Mouse (Mus musculus): ENCODE data around the gene Gm20696. TPM values are rescaled to one million over a fixed set of nuclear protein-coding genes. Genes with fewer than 3 reads are reported as not detected.

Gm20696 gene
- polyA plus RNA-seq, 1 experiment from 2014 or later, result 6.5 TPM

DNA sequence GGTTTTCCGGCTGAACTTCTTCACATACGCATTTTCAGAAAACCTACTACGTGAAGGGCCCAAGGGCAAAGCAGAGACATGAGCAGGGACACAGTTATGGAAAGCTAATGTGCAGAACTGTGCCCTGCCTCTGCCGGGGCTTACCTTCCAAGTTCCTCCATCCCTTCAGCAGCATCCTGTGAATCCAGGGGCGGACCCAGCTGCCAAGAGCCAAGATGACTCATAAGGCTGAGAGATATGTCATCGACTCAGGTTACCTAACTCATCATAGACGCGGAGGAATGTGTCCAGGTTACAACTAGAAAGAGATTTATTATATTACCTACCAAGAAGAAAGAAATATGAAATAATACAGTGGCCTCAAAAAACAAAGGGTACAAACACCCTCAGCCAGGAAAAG, 200.2 kb downstream of the Gm20696 start:
- H3K4me3 ChIP-seq, result no peak overlapping the region
- H3K9ac ChIP-seq, result no peak overlapping the region
- H3K4me1 ChIP-seq, result peaks cover 36% of the 10 kb centered on the region
- H3K27ac ChIP-seq, result no peak overlapping the region
- no peak overlapping the region for H3K4me2 ChIP-seq (replicated peaks)
- H3K27me3 ChIP-seq, result no peaks in the 10 kb centered on the region
- 70% methylated on average over 8 of the region's 8 CpGs for WGBS
- no peaks in the 10 kb centered on the region for H3K9me3 ChIP-seq
- ATAC-seq (ENCODE audit: low FRiP score, low read depth), result no peak
- H3K36me3 ChIP-seq, result peaks cover 5% of the 10 kb centered on the region; the same call in 1 of the 2 replicates

DNA sequence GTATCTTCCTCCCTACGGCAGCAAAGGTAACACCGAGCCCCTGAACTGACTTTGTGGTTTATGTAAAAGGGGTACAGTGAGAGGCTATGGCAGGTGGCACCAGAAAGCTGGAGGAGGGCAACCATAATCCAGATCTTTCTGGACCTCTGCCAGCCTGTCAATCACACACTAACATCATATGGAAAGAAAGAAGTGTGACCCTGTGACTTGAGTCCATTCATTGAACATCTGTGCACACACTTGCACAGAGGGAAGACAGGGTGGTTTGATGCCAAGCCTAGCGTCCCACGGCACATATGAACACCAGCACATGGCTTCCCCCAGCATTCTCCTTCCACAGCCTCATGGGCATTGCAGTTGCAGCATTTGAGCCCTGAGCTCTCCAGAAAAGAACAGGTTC, 202.1 kb downstream of the Gm20696 start:
- no peak overlapping the region for H3K27ac ChIP-seq
- no peak for ATAC-seq (ENCODE audit: low FRiP score, low read depth)
- WGBS, result 80% methylated on average over 4 of the region's 4 CpGs
- no peak overlapping the region for H3K4me2 ChIP-seq (replicated peaks)
- no peaks in the 10 kb centered on the region for H3K9me3 ChIP-seq
- H3K36me3 ChIP-seq, result peaks cover 12% of the 10 kb centered on the region
- H3K4me1 ChIP-seq, result peaks cover 20% of the 10 kb centered on the region
- H3K27me3 ChIP-seq, result no peaks in the 10 kb centered on the region
- H3K9ac ChIP-seq, result no peak overlapping the region
- no peak overlapping the region for H3K4me3 ChIP-seq

GRCm38 (mm10) chr6:99463906-99464305, 202.7 kb downstream of the Gm20696 start:
- no peak overlapping the region for H3K9ac ChIP-seq
- no peak overlapping the region for H3K4me2 ChIP-seq (replicated peaks)
- H3K4me1 ChIP-seq, result peaks cover 14% of the 10 kb centered on the region; the same call in 1 of the 2 replicates
- WGBS, result 89% methylated on average over 7 of the region's 7 CpGs
- no peaks in the 10 kb centered on the region for H3K27me3 ChIP-seq
- no peaks in the 10 kb centered on the region for H3K9me3 ChIP-seq
- peaks cover 12% of the 10 kb centered on the region for H3K36me3 ChIP-seq
- H3K4me3 ChIP-seq, result no peak overlapping the region
- no peak for ATAC-seq (ENCODE audit: low FRiP score, low read depth)
- H3K27ac ChIP-seq, result no peak overlapping the region

- Histone ChIP-seq H3K4me1 (peaks cover 14% of the 10 kb centered on the region; the same call in 1 of the 2 replicates), H3K9ac (no peak overlapping the region), H3K27me3 (no peaks in the 10 kb centered on the region), H3K36me3 (peaks cover 14% of the 10 kb centered on the region), H3K4me2 (replicated peaks) (no peak overlapping the region), H3K9me3 (no peaks in the 10 kb centered on the region), H3K4me3 (no peak overlapping the region), H3K27ac (no peak overlapping the region)
- no peak for ATAC-seq (ENCODE audit: low FRiP score, low read depth)
- WGBS, result 87% methylated on average over 4 of the region's 4 CpGs
These were observed 207.8 kb downstream of the Gm20696 start for GRCm38 (mm10) chr6:99458775-99459174.

DNA sequence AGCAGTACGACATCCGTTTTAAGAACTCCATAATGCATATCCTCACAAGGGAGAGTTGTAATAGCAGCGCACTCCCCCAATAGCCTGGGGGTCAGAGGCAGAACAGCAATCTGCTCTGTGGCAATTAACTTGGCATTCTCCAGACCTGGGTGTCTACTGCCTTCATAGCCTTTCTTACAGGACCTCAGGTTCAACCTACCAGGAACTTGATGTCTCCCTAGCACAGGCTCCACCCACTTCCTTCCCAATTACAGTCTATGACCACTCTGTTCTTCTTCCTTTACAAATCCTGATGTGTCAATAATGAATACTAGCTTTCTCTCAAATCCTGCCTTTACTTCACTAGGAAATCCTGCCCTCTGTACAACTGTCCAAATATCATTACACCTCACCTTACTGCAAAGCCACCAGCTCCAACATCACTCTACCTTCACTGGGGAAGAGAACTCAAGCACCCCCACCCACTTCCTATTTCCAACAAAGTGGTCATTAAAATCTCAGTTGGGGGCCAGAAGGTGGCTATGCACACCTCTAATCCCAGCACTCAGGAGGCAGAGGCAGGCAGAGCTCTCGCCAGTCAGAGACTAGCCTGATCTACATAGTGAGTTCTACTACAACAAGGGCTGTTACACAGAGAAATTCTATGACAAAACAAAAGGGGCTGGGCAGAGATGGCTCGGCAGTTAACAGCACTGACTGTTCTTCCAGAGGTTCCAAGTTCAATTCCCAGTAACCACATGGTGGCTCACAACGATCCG, 212.7 kb downstream of the Gm20696 start:
- no peak for ATAC-seq (ENCODE audit: low FRiP score, low read depth)
- H3K27ac ChIP-seq, result no peak overlapping the region
- peaks cover 29% of the 10 kb centered on the region for H3K4me1 ChIP-seq
- no peak overlapping the region for H3K9ac ChIP-seq
- H3K4me3 ChIP-seq, result no peak overlapping the region
- H3K9me3 ChIP-seq, result no peaks in the 10 kb centered on the region
- peaks cover 13% of the 10 kb centered on the region; the same call in 1 of the 2 replicates for H3K36me3 ChIP-seq
- no peaks in the 10 kb centered on the region for H3K27me3 ChIP-seq
- H3K4me2 ChIP-seq (replicated peaks), result no peak overlapping the region
- WGBS, result 80% methylated on average over 7 of the region's 7 CpGs

GRCm38 (mm10) chr6:99452638-99453185, 213.9 kb downstream of the Gm20696 start:
- ATAC-seq (ENCODE audit: low FRiP score, low read depth), result no peak
- WGBS, result 76% methylated on average over 2 of the region's 2 CpGs
- Histone ChIP-seq H3K4me3 (no peak overlapping the region), H3K4me2 (replicated peaks) (no peak overlapping the region), H3K27me3 (no peaks in the 10 kb centered on the region), H3K27ac (no peak overlapping the region), H3K9ac (no peak overlapping the region), H3K36me3 (peaks cover 21% of the 10 kb centered on the region; the same call in 1 of the 2 replicates), H3K9me3 (no peaks in the 10 kb centered on the region), H3K4me1 (peaks cover 34% of the 10 kb centered on the region)

- ATAC-seq (ENCODE audit: low FRiP score, low read depth), result no peak
- 37% methylated on average over 11 of the region's 11 CpGs for WGBS
- H3K27ac ChIP-seq, result no peak overlapping the region
- H3K9me3 ChIP-seq, result no peaks in the 10 kb centered on the region
- H3K36me3 ChIP-seq, result peaks cover 24% of the 10 kb centered on the region; the same call in 1 of the 2 replicates
- no peak overlapping the region for H3K9ac ChIP-seq
- H3K4me3 ChIP-seq, result no peak overlapping the region
- H3K4me2 ChIP-seq (replicated peaks), result no peak overlapping the region
- H3K27me3 ChIP-seq, result no peaks in the 10 kb centered on the region
- H3K4me1 ChIP-seq, result peaks cover 34% of the 10 kb centered on the region
These were observed 215.1 kb downstream of the Gm20696 start for GRCm38 (mm10) chr6:99451479-99451878.

GRCm38 (mm10) chr6:99447447-99447846, 219.2 kb downstream of the Gm20696 start:
- no peak overlapping the region for H3K4me2 ChIP-seq (replicated peaks)
- no peak for ATAC-seq (ENCODE audit: low FRiP score, low read depth)

GRCm38 (mm10) chr6:99446801-99447415, 219.7 kb downstream of the Gm20696 start:
- H3K4me3 ChIP-seq, result no peak overlapping the region

More at GRCm38 (mm10) chr6:99447447-99447846, 219.2 kb downstream of the Gm20696 start:
- no peaks in the 10 kb centered on the region for H3K9me3 ChIP-seq
- H3K9ac ChIP-seq, result no peak overlapping the region
- peaks cover 31% of the 10 kb centered on the region for H3K4me1 ChIP-seq
- no peak overlapping the region for H3K4me3 ChIP-seq
- peaks cover 11% of the 10 kb centered on the region; the same call in 1 of the 2 replicates for H3K36me3 ChIP-seq
- no peaks in the 10 kb centered on the region for H3K27me3 ChIP-seq
- 66% methylated on average over 4 of the region's 4 CpGs for WGBS
- H3K27ac ChIP-seq, result no peak overlapping the region

DNA sequence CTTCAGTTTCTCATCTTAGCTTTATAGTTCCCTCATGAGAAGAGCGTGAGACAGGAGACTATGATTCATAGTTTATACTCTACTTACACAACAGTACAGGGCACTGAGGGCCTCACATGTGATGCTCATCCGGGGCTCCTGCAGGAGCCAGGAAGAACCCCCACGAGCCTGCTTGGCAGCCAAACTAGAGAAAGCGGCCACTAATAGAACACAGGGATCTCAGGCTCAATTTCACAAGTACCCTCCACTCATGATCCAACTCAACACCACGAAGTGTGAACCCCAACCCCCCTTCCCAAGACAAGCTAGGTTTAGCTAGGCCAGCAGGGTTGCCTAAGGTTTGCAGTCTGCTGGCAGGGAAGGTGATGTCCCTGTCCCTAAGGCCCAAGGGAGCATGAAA, 223.1 kb downstream of the Gm20696 start:
- Histone ChIP-seq H3K4me3 (no peak overlapping the region), H3K9me3 (no peaks in the 10 kb centered on the region), H3K27ac (no peak overlapping the region), H3K4me1 (peaks cover 35% of the 10 kb centered on the region), H3K9ac (no peak overlapping the region), H3K27me3 (no peaks in the 10 kb centered on the region), H3K4me2 (replicated peaks) (no peak overlapping the region), H3K36me3 (peaks cover 11% of the 10 kb centered on the region; the same call in 1 of the 2 replicates)
- WGBS, result 69% methylated on average over 5 of the region's 5 CpGs
- no peak for ATAC-seq (ENCODE audit: low FRiP score, low read depth)

More at GRCm38 (mm10) chr6:99446801-99447415, 219.7 kb downstream of the Gm20696 start:
- Histone ChIP-seq H3K9ac (no peak overlapping the region), H3K27me3 (no peaks in the 10 kb centered on the region), H3K27ac (no peak overlapping the region), H3K4me2 (replicated peaks) (no peak overlapping the region), H3K4me1 (peaks cover 26% of the 10 kb centered on the region), H3K36me3 (peaks cover 11% of the 10 kb centered on the region; the same call in 1 of the 2 replicates), H3K9me3 (no peaks in the 10 kb centered on the region)
- ATAC-seq (ENCODE audit: low FRiP score, low read depth), result no peak
- WGBS, result 92% methylated on average over 12 of the region's 12 CpGs

DNA sequence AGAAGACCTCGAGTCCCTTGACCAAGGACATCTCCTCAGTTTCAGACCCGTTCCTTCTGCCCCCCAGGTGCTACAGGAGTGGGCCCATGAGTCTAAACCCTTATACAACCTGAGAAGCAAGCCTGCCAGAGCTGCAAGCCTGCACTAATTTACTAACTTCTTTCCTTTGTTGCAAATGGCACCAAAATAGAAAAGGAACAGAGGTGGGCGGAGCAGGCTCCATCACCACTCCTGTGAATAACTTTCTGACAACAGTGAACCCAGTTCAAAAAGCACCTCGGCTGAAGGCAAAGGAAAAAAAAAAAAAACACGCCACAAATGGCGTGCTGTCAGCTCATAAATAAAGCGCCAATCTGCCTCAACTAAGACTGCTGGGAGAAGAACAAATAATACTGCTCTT, 225.5 kb downstream of the Gm20696 start:
- no peak overlapping the region for H3K4me2 ChIP-seq (replicated peaks)
- 48% methylated on average over 7 of the region's 7 CpGs for WGBS
- H3K36me3 ChIP-seq, result no peaks in the 10 kb centered on the region
- H3K9ac ChIP-seq, result no peak overlapping the region
- H3K27me3 ChIP-seq, result no peaks in the 10 kb centered on the region
- H3K9me3 ChIP-seq, result no peaks in the 10 kb centered on the region
- no peak overlapping the region for H3K4me3 ChIP-seq
- ATAC-seq (ENCODE audit: low FRiP score, low read depth), result no peak
- peaks cover 36% of the 10 kb centered on the region for H3K4me1 ChIP-seq
- no peak overlapping the region for H3K27ac ChIP-seq

- H3K4me3 ChIP-seq, result no peak overlapping the region
- H3K27ac ChIP-seq, result no peak overlapping the region
- no peaks in the 10 kb centered on the region for H3K9me3 ChIP-seq
- peaks cover 36% of the 10 kb centered on the region for H3K4me1 ChIP-seq
- no peak overlapping the region for H3K4me2 ChIP-seq (replicated peaks)
- no peaks in the 10 kb centered on the region for H3K27me3 ChIP-seq
- H3K36me3 ChIP-seq, result no peaks in the 10 kb centered on the region
- no peak for ATAC-seq (ENCODE audit: low FRiP score, low read depth)
- no peak overlapping the region for H3K9ac ChIP-seq
- 84% methylated on average over 2 of the region's 2 CpGs for WGBS
These were observed 226.0 kb downstream of the Gm20696 start for GRCm38 (mm10) chr6:99440606-99441005.
